Mouse (Mus musculus) MEL (cell line): Measurements from ENCODE around the gene Hs3st6. TPM values are rescaled to one million over a fixed set of nuclear protein-coding genes. Genes with fewer than 3 reads are reported as not detected.
"Not testable (repeated sequence)": the region's sequence is repeated elsewhere in the genome, so short reads cannot be mapped to it uniquely, and the experiment has no call there.

Experiments used
- DNase-seq: peaks from one replicate; pipeline ENCODE4 v3.0.0; 2011; ENCODE audit warnings: low read depth, low spot score
- H3K27ac ChIP-seq: 2 replicates; pipeline ENCODE4 v1.5.1; 2012; ENCODE audit warnings: low read depth, mild to moderate bottlenecking, control low read depth, low read length, moderate library complexity; ENCODE audit not compliant: control insufficient read depth
- H3K27me3 ChIP-seq, 2 experiments: fragments of 150-350 bp in 1 of 2; sonication (generic) in 1 of 2; 2 replicates each; pipeline ENCODE4 v1.6.1; 2012; ENCODE audit warnings: low read length in 2 of 2, mild to moderate bottlenecking in 2 of 2, improper control_type of control experiment in 1 of 2, moderate library complexity in 1 of 2; ENCODE audit not compliant: insufficient read depth in 2 of 2, control insufficient read depth in 1 of 2
- H3K36me3 ChIP-seq, 2 experiments: 2 replicates each; pipeline ENCODE4 v1.6.1; 2012 to 2014; ENCODE audit warnings: low read length in 2 of 2, improper control_type of control experiment in 1 of 2, inconsistent platforms in 1 of 2, mild to moderate bottlenecking in 1 of 2; ENCODE audit not compliant: insufficient read depth in 2 of 2, control insufficient read depth in 1 of 2
- H3K4me1 ChIP-seq, 2 experiments: fragments of 150-350 bp in 1 of 2; sonication (generic) in 1 of 2; 2 replicates each; pipeline ENCODE4 v1.6.1; 2012; ENCODE audit warnings: low read length in 2 of 2, improper control_type of control experiment in 1 of 2, mild to moderate bottlenecking in 1 of 2; ENCODE audit not compliant: insufficient read depth in 2 of 2, control insufficient read depth in 1 of 2
- H3K4me3 ChIP-seq, 2 experiments: fragments of 150-350 bp in 1 of 2; sonication (generic) in 1 of 2; 2 replicates each; pipeline ENCODE4 v1.5.1; 2012; ENCODE audit warnings: low read depth in 2 of 2, low read length in 2 of 2, mild to moderate bottlenecking in 2 of 2, moderate library complexity in 2 of 2, control low read depth in 1 of 2, improper control_type of control experiment in 1 of 2; ENCODE audit not compliant: control insufficient read depth in 1 of 2, insufficient read depth in 1 of 2
- H3K79me2 ChIP-seq: 2 replicates; pipeline ENCODE4 v1.6.1; 2012; ENCODE audit warnings: mild to moderate bottlenecking, low read length, moderate library complexity; ENCODE audit not compliant: control insufficient read depth, poor library complexity, insufficient read depth
- H3K9ac ChIP-seq: 2 replicates; pipeline ENCODE4 v1.6.1; 2012; ENCODE audit warnings: low read depth, mild to moderate bottlenecking, control low read depth, low read length, moderate library complexity; ENCODE audit not compliant: control insufficient read depth, poor library complexity, severe bottlenecking
- H3K9me3 ChIP-seq: fragments of 150-350 bp; sonication (generic); replicated peaks from 2 replicates; pipeline ENCODE4 v1.6.1; 2012; ENCODE audit warnings: mild to moderate bottlenecking, low read length, improper control_type of control experiment, moderate library complexity; ENCODE audit not compliant: insufficient read depth
- BHLHE40 ChIP-seq: IDR thresholded peaks from 2 replicates; pipeline ENCODE4 v1.6.1; 2012; ENCODE audit warnings: low read depth, mild to moderate bottlenecking, inconsistent platforms, low read length, improper control_type of control experiment, borderline replicate concordance
- CHD1 ChIP-seq: IDR thresholded peaks from 2 replicates; pipeline ENCODE4 v1.6.1; 2012; ENCODE audit warnings: low read depth, mild to moderate bottlenecking, inconsistent platforms, low read length, improper control_type of control experiment
- ELF1 ChIP-seq: IDR thresholded peaks from 2 replicates; pipeline ENCODE4 v1.6.1; 2014; ENCODE audit warnings: low read depth, mild to moderate bottlenecking, inconsistent platforms, low read length, improper control_type of control experiment, moderate library complexity
- EP300 ChIP-seq, 2 experiments: IDR thresholded peaks; 2 replicates each; pipeline ENCODE4 v1.6.1; 2011; ENCODE audit warnings: improper control_type of control experiment in 2 of 2, low read length in 2 of 2, low read depth in 1 of 2, mild to moderate bottlenecking in 1 of 2
- ETS1 ChIP-seq: IDR thresholded peaks from 2 replicates; pipeline ENCODE4 v1.6.1; 2012; ENCODE audit warnings: low read depth, mild to moderate bottlenecking, inconsistent platforms, low read length, improper control_type of control experiment, moderate library complexity
- GABPA ChIP-seq: IDR thresholded peaks from 2 replicates; pipeline ENCODE4 v1.6.1; 2012; ENCODE audit warnings: low read depth, mild to moderate bottlenecking, inconsistent platforms, low read length, improper control_type of control experiment, moderate library complexity
- GATA1 ChIP-seq: IDR thresholded peaks from 2 replicates; pipeline ENCODE4 v1.6.1; 2011; ENCODE audit warnings: low read depth, low read length, improper control_type of control experiment
- HCFC1 ChIP-seq: IDR thresholded peaks from 2 replicates; pipeline ENCODE4 v1.6.1; 2012; ENCODE audit warnings: low read depth, mild to moderate bottlenecking, inconsistent platforms, low read length, improper control_type of control experiment, moderate library complexity
- JUND ChIP-seq: IDR thresholded peaks from 2 replicates; pipeline ENCODE4 v1.6.1; 2011; ENCODE audit warnings: low read depth, mild to moderate bottlenecking, improper control_type of control experiment, low read length
- KAT2A ChIP-seq: conservative IDR thresholded peaks from 2 replicates; pipeline ENCODE4 v1.6.1; 2012; ENCODE audit warnings: low read depth, low read length, improper control_type of control experiment, inconsistent platforms
- MAFK ChIP-seq: IDR thresholded peaks from 2 replicates; pipeline ENCODE4 v1.6.1; 2011; ENCODE audit warnings: low read depth, mild to moderate bottlenecking, low read length, improper control_type of control experiment, borderline replicate concordance
- MAX ChIP-seq: IDR thresholded peaks from 2 replicates; pipeline ENCODE4 v1.6.1; 2011; ENCODE audit warnings: low read length, improper control_type of control experiment
- MAZ ChIP-seq: IDR thresholded peaks from 2 replicates; pipeline ENCODE4 v1.6.1; 2012; ENCODE audit warnings: low read depth, mild to moderate bottlenecking, inconsistent platforms, low read length, improper control_type of control experiment
- MEF2A ChIP-seq: IDR thresholded peaks from 2 replicates; pipeline ENCODE4 v1.6.1; 2014; ENCODE audit warnings: low read depth, mild to moderate bottlenecking, inconsistent platforms, low read length, improper control_type of control experiment; ENCODE audit not compliant: poor library complexity, insufficient replicate concordance, severe bottlenecking; ENCODE audit errors: extremely low read depth
- MXI1 ChIP-seq: IDR thresholded peaks from 2 replicates; pipeline ENCODE4 v1.6.1; 2011; ENCODE audit warnings: mild to moderate bottlenecking, low read depth, low read length, improper control_type of control experiment
- MYB ChIP-seq: IDR thresholded peaks from 2 replicates; pipeline ENCODE4 v1.6.1; 2011; ENCODE audit warnings: mild to moderate bottlenecking, low read depth, low read length, improper control_type of control experiment
- MYC ChIP-seq: IDR thresholded peaks from 2 replicates; pipeline ENCODE4 v1.6.1; 2011; ENCODE audit warnings: low read depth, mild to moderate bottlenecking, low read length, improper control_type of control experiment, moderate library complexity
- NELFE ChIP-seq: IDR thresholded peaks from 2 replicates; pipeline ENCODE4 v1.6.1; 2011; ENCODE audit warnings: low read depth, low read length, improper control_type of control experiment
- POLR2AphosphoS2 ChIP-seq: IDR thresholded peaks from 2 replicates; pipeline ENCODE4 v1.6.1; 2011; ENCODE audit warnings: low read length, improper control_type of control experiment
- RCOR1 ChIP-seq: IDR thresholded peaks from 2 replicates; pipeline ENCODE4 v1.6.1; 2012; ENCODE audit warnings: low read depth, mild to moderate bottlenecking, inconsistent platforms, low read length, improper control_type of control experiment
- TAL1 ChIP-seq: IDR thresholded peaks from 2 replicates; pipeline ENCODE4 v1.6.1; 2012; ENCODE audit warnings: mild to moderate bottlenecking, inconsistent platforms, low read length, moderate library complexity, mixed read lengths
- TBP ChIP-seq: IDR thresholded peaks from 2 replicates; pipeline ENCODE4 v1.8.0; 2011; ENCODE audit warnings: low read depth, low read length, improper control_type of control experiment
- TCF12 ChIP-seq: IDR thresholded peaks from 2 replicates; pipeline ENCODE4 v1.6.1; 2014; ENCODE audit warnings: low read depth, mild to moderate bottlenecking, inconsistent platforms, low read length, improper control_type of control experiment, moderate library complexity
- UBTF ChIP-seq: IDR thresholded peaks from 2 replicates; pipeline ENCODE4 v1.6.1; 2012; ENCODE audit warnings: low read depth, mild to moderate bottlenecking, inconsistent platforms, low read length, improper control_type of control experiment, moderate library complexity, borderline replicate concordance; ENCODE audit not compliant: insufficient read depth
- USF1 ChIP-seq: IDR thresholded peaks from 2 replicates; pipeline ENCODE4 v1.6.1; 2014; ENCODE audit warnings: low read depth, mild to moderate bottlenecking, inconsistent platforms, low read length, improper control_type of control experiment, moderate library complexity
- USF2 ChIP-seq, 2 experiments: IDR thresholded peaks; 2 replicates each; pipeline ENCODE4 v1.6.1; 2011 to 2012; ENCODE audit warnings: improper control_type of control experiment in 2 of 2, low read length in 2 of 2, borderline replicate concordance in 1 of 2, inconsistent platforms in 1 of 2, low read depth in 1 of 2, mild to moderate bottlenecking in 1 of 2; ENCODE audit not compliant: insufficient read depth in 1 of 2
- ZKSCAN1 ChIP-seq: IDR thresholded peaks from 2 replicates; pipeline ENCODE4 v1.6.1; 2012; ENCODE audit warnings: low read depth, mild to moderate bottlenecking, inconsistent platforms, low read length, improper control_type of control experiment, moderate library complexity
- ZMIZ1 ChIP-seq: IDR thresholded peaks from 2 replicates; pipeline ENCODE4 v1.6.1; 2012; ENCODE audit warnings: low read depth, mild to moderate bottlenecking, inconsistent platforms, low read length, improper control_type of control experiment, moderate library complexity
- ZNF384 ChIP-seq: IDR thresholded peaks from 2 replicates; pipeline ENCODE4 v1.6.1; 2012; ENCODE audit warnings: low read depth, mild to moderate bottlenecking, inconsistent platforms, low read length, improper control_type of control experiment
- polyA plus RNA-seq, 2 experiments: library from polyadenylated mRNA; stranded (reverse) in 1 of 2; unstranded in 1 of 2; fragments of >175 nt in 1 of 2; fragments of >200 nt in 1 of 2; gene quantifications; 2 replicates each; pipeline versions ENCODE4 v1.2.1 to v1.2.4; 2012; ENCODE audit warnings: low replicate concordance in 2 of 2, low read depth in 1 of 2; ENCODE audit not compliant: insufficient read length in 2 of 2, insufficient read depth in 1 of 2, missing spikeins in 1 of 2
- total RNA-seq: library from RNA; depleted of rRNA; stranded (reverse); fragments of 300-350 nt; gene quantifications from 2 replicates; pipeline ENCODE4 v1.2.3, GENCODE M21; 2012

The Hs3st6 gene
- total and polyA plus RNA-seq, 3 experiments = not detected

GRCm38 (mm10) chr17:24718938-24719337 is 33.9 kb upstream of the Hs3st6 start:
- Histone ChIP-seq H3K36me3 (peaks cover 5 to 10% of the 10 kb centered on the region in 2 experiments; a peak in 3 of 4 replicates), H3K9ac (peak overlapping the region; percentile 98), H3K27ac (peak overlapping the region; percentile 6), H3K4me3 (peak overlapping the region; percentile 39 to 98), H3K79me2 (peaks cover 49% of the 10 kb centered on the region)
- TF ChIP-seq MYC = peak; percentile 66; the same call in 1 of the 2 replicates
- TF ChIP-seq CHD1 = peak; percentile 46; the same call in 1 of the 2 replicates
- not testable (repeated sequence) for DNase-seq, H3K27me3 ChIP-seq, H3K4me1 ChIP-seq, H3K9me3 ChIP-seq

- Histone ChIP-seq H3K4me3 (peak overlapping the region; percentile 69 to 98), H3K4me1 (peaks cover 0 to 10% of the 10 kb centered on the region in 2 experiments; a peak in 2 of 4 replicates), H3K79me2 (peaks cover 51% of the 10 kb centered on the region), H3K9ac (peak overlapping the region; percentile 98), H3K27me3 (no peaks in the 10 kb centered on the region), H3K36me3 (peaks cover 5 to 11% of the 10 kb centered on the region in 2 experiments; a peak in 3 of 4 replicates), H3K9me3 (no peaks in the 10 kb centered on the region), H3K27ac (peak overlapping the region; percentile 87)
- peak; percentile 99 for DNase-seq
- TF ChIP-seq MAZ (no peak), MAX (peak; percentile 92), MXI1 (peak; percentile 91), KAT2A (peak; percentile 72), ELF1 (peak; percentile 94), NELFE (peak; percentile 100), JUND (no peak), USF2 (IDR thresholded peaks at IDR 0.05; ENCODE audit: borderline replicate concordance in 1 of 2, insufficient read depth in 1 of 2, low read depth in 1 of 2, low read length in 2 of 2) (no peak), ZMIZ1 (peak; percentile 98), TAL1 (no peak), EP300 (IDR thresholded peaks at IDR 0.05; ENCODE audit: low read depth in 1 of 2, low read length in 2 of 2) (no peak), MYB (no peak), MEF2A (no peak), USF1 (peak; percentile 68), UBTF (no peak), ETS1 (peak; percentile 17; the same call in 1 of the 2 replicates), TBP (peak; percentile 99), HCFC1 (peak; percentile 95), MYC (peak; percentile 99), ZKSCAN1 (no peak), GATA1 (no peak), ZNF384 (no peak), MAFK (no peak), GABPA (no peak), RCOR1 (no peak), CHD1 (no peak), TCF12 (0 out of 2 replicates have a peak, but pooled peaks have one; percentile 66), POLR2AphosphoS2 (peak; percentile 99), BHLHE40 (no peak)
Observed at GRCm38 (mm10) chr17:24719494-24720222, 33.1 kb upstream of the Hs3st6 start.
